Mouse (Mus musculus) neural tube, embryonic 15.5 days (tissue): ENCODE measurements around the gene Lmntd2. TPM values are rescaled to one million over a fixed set of nuclear protein-coding genes. Genes with fewer than 3 reads are reported as not detected.
A peak's percentile ranks its signal among the peaks of the same experiment; 100 is the strongest.

Experiments
- microRNA counts: library from miRNA; unstranded; fragments of <30 nt; microRNA quantifications from one replicate; lab custom pipeline; 2016
- microRNA-seq: library from miRNA; unstranded; fragments of <30 nt; microRNA quantifications from one replicate; pipeline ENCODE4, GENCODE M21; 2017
- polyA plus RNA-seq: library from polyadenylated mRNA; unstranded; fragments of >200 nt; fragmentation: Nextera tagmentation; extraction: Ambion mirVana; gene quantifications from 2 replicates; pipeline ENCODE4 v1.2.1, GENCODE M21; 2015

Lmntd2 gene
- polyA plus RNA-seq, 1 experiment from 2014 or later: 0.35 TPM

MicroRNA genes within 50 kb of the gene (microRNA counts, 519-probe panel; counts per million panel counts)
- 2,819 counts per million, percentile 67 among the panel's probes with 10 or more counts for microRNA mmu-miR-210 (lab: Ali Mortazavi, UCI)

Small RNA genes lying within 50 kb of the gene (microRNA-seq; reads per million reads assigned to microRNA genes)
- 161 reads per million, percentile 59 among the genes with 10 or more reads in this experiment for gene Mir210

Other genes starting within 250 kb of the Lmntd2 start
- gene Ifitm1, start 246.9 kb downstream of the Lmntd2 start, polyA plus RNA-seq: 20.6 and 115 TPM in 2 replicates
- gene Ifitm3, start 203.3 kb downstream of the Lmntd2 start, polyA plus RNA-seq: 50.1 and 243 TPM in 2 replicates
- 1.7 and 1.8 TPM in 2 replicates for gene Ifitm6, start 196.2 kb downstream of the Lmntd2 start, polyA plus RNA-seq
- not detected in 2 replicates for gene Gm17387, start 184.9 kb downstream of the Lmntd2 start, polyA plus RNA-seq
- 39.3 and 51.2 TPM in 2 replicates for gene B4galnt4, start 153.0 kb downstream of the Lmntd2 start, polyA plus RNA-seq
- gene Pkp3, start 135.9 kb downstream of the Lmntd2 start, polyA plus RNA-seq: 0.18 and 8.4 TPM in 2 replicates
- gene Sigirr, start 113.5 kb downstream of the Lmntd2 start, polyA plus RNA-seq: 3.3 and 7.8 TPM in 2 replicates
- 0.60 and 1.4 TPM in 2 replicates for gene Ano9, start 96.3 kb downstream of the Lmntd2 start, polyA plus RNA-seq
- 83.2 and 86.7 TPM in 2 replicates for gene Ptdss2, start 91.7 kb downstream of the Lmntd2 start, polyA plus RNA-seq
- 50.0 and 69.8 TPM in 2 replicates for gene Rnh1, start 41.2 kb downstream of the Lmntd2 start, polyA plus RNA-seq
- gene Hras, start 20.1 kb downstream of the Lmntd2 start, polyA plus RNA-seq: 166 and 188 TPM in 2 replicates
- 9.0 and 9.1 TPM in 2 replicates for gene Lrrc56, start 19.9 kb downstream of the Lmntd2 start, polyA plus RNA-seq
- 24.1 and 28.1 TPM in 2 replicates for gene Rassf7, start 1.8 kb upstream of the Lmntd2 start, polyA plus RNA-seq
- gene Phrf1, start 14.7 kb upstream of the Lmntd2 start, polyA plus RNA-seq: 54.9 and 60.2 TPM in 2 replicates
- 2.6 and 7.8 TPM in 2 replicates for gene Irf7, start 52.4 kb upstream of the Lmntd2 start, polyA plus RNA-seq
- gene Cdhr5, start 62.7 kb upstream of the Lmntd2 start, polyA plus RNA-seq: 4.2 TPM in 1 of 2 replicates, not detected in the other
- 5.4 and 11.0 TPM in 2 replicates for gene Sct, start 65.1 kb upstream of the Lmntd2 start, polyA plus RNA-seq
- 0.87 and 1.3 TPM in 2 replicates for gene Drd4, start 77.9 kb upstream of the Lmntd2 start, polyA plus RNA-seq
- 178 and 200 TPM in 2 replicates for gene Deaf1, start 113.6 kb upstream of the Lmntd2 start, polyA plus RNA-seq
- gene Tmem80, start 113.7 kb upstream of the Lmntd2 start, polyA plus RNA-seq: 50.5 and 55.8 TPM in 2 replicates
- 0.23 and 10.7 TPM in 2 replicates for gene Eps8l2, start 124.8 kb upstream of the Lmntd2 start, polyA plus RNA-seq
- 269 and 298 TPM in 2 replicates for gene Taldo1, start 178.1 kb upstream of the Lmntd2 start, polyA plus RNA-seq
- gene Gatd1, start 200.1 kb upstream of the Lmntd2 start, polyA plus RNA-seq: 49.3 and 50.4 TPM in 2 replicates
- 185 and 208 TPM in 2 replicates for gene Cend1, start 215.4 kb upstream of the Lmntd2 start, polyA plus RNA-seq
- 76.7 and 88.8 TPM in 2 replicates for gene Slc25a22, start 223.8 kb upstream of the Lmntd2 start, polyA plus RNA-seq
- gene Pidd1, start 229.9 kb upstream of the Lmntd2 start, polyA plus RNA-seq: 2.7 and 5.0 TPM in 2 replicates
- 743 and 829 TPM in 2 replicates for gene Rplp2, start 233.3 kb upstream of the Lmntd2 start, polyA plus RNA-seq
- gene Pnpla2, start 241.1 kb upstream of the Lmntd2 start, polyA plus RNA-seq: 17.2 and 25.7 TPM in 2 replicates
- gene Cracr2b, start 247.0 kb upstream of the Lmntd2 start, polyA plus RNA-seq: 7.1 and 9.6 TPM in 2 replicates